Mouse (Mus musculus): Measurements from ENCODE around the gene Fam227b.

Fam227b gene

GRCm38 (mm10) chr2:126151855-126152571 lies at the start of gene Fam227b, which contains the start of gene Dtwd1:
Fam227b (minus strand) TSS chr2:126152004.
Dtwd1 (plus strand) TSS chr2:126152141.
- DNase-seq: peak; percentile 98

DNA sequence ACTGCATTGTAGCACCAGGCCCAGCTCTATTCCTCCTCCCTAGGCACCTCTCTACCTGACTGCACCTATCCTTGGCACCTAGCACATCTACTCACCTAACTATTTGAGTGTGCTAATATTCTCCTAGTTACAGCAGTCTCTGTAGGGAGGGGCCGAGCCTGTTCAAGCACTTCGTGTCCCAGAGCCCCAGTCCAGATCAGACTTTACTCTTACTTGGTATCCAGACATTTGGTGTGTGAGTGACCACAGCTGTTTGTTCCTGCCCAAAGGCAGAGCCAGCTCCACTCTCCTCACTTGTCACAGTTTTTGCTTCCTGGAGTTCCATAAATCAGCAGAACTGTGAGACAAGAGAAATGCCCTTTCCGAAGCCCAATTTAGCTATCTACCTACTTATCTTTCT lies 47.2 kb upstream of the Fam227b start:
- DNase-seq: peak; percentile 48

GRCm38 (mm10) chr2:126195631-126196356 lies 44.0 kb upstream of the Fam227b start:
- DNase-seq: no peak

DNA sequence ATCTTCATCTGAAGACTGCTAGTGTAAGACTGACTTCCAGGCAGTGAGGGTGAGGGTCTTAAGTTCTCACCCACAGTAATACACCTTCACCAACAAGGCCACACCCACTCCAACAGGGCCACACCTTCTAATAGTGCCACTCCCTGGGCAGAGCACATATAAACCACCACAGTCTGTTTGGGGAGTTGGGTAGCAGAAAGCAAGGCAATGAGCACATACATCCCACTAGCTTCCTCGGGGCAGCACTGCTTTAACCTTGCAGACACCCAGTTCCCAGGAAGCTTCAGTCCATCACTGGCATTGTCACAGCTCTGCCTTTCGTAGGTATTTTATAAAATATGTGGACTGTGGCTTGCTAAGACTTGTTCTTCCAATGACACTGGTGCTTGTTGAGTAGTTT lies 40.3 kb upstream of the Fam227b start:
- no peak for DNase-seq

GRCm38 (mm10) chr2:126191306-126191705 lies 39.5 kb upstream of the Fam227b start:
- peak; percentile 3 for DNase-seq

DNA sequence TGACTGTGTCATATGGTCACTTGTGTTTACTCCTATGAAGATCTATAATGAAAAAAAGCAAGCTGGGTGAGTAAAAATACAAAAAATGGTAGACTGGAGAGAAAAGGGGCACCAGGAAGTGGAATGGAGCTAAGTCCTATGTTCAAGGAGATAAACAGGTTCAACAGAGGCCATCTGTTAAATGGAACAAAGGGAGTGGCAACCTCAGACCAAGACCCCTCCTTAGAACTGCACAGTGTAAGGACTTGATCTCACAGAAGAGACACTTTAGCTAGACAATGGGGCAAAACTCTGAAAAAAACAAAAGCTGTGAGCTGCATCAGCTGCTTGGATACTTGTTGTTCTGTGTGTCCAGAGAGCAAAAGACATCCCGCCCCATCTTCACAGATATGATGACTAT lies 19.6 kb upstream of the Fam227b start:
- no peak for DNase-seq

DNA sequence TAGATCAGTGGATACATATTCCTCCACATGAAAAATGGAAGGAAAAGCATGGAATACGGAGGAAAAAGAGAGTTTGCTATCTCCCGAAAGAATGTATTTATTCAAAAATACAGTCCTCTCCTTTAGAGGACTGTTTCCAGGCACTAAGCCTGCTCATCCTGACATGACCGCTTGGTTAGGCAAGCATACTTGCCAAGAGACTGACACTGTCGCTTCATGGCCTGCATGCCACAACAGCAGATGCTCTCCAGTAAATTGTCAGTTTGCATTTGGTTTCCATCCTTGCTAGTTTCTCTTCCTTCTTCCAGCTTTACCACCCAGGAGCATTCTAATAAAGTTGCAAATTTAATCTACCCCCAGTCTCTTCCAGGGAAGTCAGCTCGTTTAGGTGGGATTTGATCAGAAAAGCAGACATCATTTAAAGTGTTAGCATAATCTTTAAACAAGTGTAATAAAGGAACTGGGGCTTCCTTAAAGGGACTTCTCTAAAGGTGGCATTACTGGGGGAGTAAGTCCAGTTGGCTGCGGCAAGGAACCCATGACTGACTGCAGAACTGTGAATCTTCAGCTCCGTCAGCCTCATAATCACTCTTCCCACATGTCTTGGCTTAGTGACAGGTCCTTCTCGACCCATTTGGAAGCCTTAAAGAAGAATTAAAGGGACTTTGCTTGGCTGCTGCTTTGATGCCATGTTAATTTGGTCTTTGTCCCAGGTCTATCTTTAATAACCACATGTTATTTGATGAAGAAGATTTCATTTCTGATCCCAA lies 15.2 kb upstream of the Fam227b start:
- no peak for DNase-seq

- no peak for DNase-seq
Observed at GRCm38 (mm10) chr2:126166335-126166734, 14.5 kb upstream of the Fam227b start.

DNA sequence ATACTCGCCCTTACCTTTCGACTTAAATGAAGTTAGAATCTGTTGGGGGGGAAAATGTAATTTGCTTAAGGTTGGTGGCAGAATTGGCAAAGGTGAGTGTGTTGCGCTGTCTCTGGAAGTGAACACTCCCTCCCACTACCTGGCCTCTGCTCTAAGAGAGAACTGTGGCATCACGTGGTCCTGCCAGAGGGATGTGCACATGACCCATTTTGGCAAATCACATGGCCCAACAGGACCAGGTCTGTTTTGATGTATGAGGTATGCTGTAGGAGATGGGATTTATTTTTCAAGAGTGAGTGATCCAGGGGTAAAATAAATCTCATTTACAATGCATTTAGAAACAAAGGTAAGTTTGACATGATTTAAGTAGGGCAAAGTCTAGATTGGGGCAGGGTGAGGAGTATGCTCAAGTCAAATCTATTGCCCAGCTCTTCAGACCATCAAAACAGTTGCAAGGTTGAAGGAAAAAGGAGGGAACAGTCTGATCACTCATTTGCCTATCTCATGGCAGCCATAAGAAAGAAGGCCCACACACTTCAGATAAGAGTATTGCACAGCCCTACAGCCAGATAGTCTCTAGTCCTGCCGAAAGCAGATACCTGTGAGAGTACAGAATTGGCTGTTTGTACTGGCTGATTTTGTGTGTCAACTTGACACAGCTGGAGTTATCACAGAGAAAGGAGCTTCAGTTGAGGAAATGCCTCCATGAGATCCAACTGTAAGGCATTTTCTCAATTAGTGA lies 13.6 kb upstream of the Fam227b start:
- DNase-seq: no peak

DNA sequence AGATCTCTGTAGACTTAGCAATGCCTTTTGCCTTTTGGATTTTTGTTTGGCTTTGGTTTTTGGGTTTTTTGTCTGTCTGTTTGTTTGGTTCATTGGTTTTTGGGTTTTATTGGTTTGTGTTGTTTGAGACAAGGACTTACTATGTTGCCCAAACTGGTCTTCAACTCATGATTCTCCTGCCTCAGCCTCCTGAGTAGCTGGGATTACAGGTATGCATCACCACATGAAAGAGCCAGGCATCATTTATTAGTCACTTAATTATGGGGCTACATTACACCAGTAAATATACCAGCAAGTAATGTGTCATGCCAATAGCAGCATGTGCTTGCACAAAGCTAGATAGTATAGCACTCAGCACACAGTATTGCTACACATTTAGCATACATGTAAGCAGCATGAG lies 4.1 kb downstream of the Fam227b start:
- DNase-seq: no peak

DNA sequence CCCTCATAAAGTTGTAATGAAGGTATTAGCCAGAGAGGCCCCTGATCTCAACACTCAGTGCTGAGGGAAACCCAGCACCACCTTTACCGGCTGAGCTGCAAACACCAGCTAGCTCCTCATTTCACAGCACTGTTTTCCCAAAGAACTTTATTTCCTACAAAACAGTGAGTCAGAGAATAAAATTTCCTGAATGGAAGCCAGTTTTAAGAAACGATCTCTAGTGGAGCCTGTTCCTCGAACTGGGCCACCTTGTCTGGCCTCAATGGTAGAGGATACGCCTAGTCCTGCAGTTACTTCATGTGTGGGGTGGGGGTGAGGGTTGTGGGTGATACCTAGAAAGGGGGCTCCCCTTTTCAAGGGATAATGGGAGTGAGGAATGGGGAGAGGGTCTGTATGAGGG lies 57.2 kb downstream of the Fam227b start:
- no peak for DNase-seq

DNA sequence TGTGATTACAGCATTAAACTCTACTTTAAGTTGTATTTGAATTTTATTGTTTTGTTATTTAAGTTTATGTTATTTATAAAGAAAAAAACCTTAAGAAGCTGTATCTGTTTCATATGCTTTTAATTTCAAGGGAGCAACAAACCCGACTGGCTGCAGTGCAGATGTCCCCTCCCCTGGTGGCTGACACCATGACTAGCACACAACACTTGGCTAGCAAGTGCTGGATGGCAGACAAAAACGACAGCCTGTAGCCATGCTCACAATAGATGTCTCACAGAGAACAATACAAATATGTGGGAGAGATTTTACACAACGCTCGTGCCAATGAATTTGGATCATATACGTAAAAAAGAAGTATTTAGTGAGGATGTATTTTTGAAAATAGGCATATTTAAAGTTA lies 61.4 kb downstream of the Fam227b start:
- no peak for DNase-seq

GRCm38 (mm10) chr2:126086187-126086586 lies 65.6 kb downstream of the Fam227b start:
- no peak for DNase-seq

- DNase-seq: no peak
Observed at GRCm38 (mm10) chr2:126084326-126084725, 67.5 kb downstream of the Fam227b start.

DNA sequence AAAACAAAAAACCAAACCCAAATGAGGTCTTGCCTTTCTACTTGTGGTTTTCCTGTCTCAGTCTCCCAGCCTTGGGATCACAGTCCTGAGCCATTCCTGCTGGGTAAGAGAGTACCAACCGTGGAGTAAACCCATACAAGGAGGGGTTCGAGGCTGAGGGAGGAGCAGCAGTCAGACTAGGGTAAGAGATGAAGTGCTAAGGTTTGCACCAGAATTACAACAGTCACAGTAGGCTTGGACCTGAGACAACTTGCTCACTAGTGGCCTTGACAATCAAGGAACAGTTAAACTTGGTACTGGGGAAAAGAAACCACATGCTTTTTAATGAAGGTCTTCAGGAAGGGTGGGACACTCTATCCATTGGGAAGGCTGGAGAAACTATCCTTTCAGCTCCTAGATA lies 72.7 kb downstream of the Fam227b start:
- no peak for DNase-seq

DNA sequence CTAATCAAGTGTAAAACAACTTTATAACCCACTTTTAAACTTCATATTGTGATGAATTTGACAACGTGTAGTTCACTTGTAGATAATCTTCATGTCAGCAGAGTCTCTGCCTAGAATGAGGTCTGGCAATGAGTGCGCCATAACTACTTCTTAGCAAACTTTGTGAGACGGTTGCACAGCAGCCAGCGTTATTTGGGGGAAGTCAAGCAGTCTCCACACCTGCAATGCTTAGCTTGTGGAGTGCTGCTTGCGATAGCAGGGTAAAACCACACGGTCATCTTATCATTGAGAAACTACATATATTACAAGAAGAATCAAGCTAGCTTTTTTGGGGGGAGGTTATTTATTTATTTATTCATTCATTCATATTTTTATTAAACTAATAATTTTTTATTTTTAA lies 75.3 kb downstream of the Fam227b start:
- DNase-seq: no peak

DNA sequence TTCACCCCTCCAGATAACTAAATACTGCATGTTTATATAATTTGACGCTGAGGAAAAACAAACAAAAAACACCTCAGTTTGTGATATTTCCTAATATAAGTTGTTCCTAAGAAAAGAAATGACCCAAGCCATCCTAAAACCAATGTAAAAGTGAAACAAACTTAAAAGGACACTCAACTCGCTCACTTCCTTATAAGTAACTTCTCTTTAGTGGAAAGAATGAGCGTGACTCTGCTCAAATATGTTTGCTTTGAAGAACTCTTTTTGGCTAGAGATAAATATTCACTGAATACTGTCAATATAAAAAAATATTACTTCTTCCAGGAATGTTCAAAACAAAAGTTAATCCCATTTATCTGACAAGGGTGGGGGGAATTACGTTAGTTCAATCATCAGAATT lies 78.1 kb downstream of the Fam227b start:
- DNase-seq: no peak

DNA sequence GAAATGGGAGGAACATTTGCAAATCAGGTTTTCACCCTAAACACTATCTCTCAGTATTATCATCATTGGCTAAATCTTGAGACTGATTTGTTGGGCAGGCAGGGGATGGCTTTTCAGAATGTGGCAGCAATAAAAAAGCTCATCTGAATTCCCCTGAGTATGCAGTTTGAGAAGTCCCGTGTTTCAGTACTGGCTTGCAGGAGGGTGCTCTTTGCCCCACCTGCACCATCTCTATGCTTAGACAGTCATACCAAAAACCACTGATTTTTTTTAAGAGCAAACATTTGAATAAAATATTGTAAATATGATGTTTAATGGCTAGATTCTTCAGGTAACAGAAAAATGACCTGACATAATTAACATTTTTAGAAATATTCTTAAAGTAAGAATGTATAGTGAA lies 82.1 kb downstream of the Fam227b start:
- DNase-seq: no peak

DNA sequence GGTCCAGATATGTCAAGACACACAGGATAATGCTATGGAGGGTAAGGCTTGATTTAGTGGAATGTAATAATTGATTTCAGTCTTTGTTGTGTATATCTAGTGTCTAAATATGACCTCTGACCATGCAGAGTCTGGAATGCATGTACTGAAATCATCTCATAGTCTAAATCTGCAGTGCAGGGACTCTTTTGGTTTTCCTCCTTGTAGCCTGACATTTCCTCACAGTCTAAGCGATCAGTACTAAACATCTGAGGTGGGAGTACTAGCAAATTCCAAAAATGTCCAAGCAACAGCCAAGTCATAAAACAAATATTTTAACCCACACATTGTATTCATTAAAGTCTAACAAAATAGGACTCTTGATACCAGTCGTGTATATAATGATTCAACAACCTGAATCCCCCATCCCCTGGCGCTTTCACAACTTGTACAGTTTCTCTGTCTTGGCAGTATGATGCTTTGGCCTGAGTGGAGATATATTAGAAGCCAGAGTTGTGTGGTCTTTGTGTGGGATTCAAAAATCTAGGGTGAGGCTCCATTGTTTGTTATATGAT lies 86.4 kb downstream of the Fam227b start:
- no peak for DNase-seq

- no peak for DNase-seq
Observed at GRCm38 (mm10) chr2:126064814-126065213, 87.0 kb downstream of the Fam227b start.

- no peak for DNase-seq
Observed at GRCm38 (mm10) chr2:126062876-126063275, 88.9 kb downstream of the Fam227b start.

DNA sequence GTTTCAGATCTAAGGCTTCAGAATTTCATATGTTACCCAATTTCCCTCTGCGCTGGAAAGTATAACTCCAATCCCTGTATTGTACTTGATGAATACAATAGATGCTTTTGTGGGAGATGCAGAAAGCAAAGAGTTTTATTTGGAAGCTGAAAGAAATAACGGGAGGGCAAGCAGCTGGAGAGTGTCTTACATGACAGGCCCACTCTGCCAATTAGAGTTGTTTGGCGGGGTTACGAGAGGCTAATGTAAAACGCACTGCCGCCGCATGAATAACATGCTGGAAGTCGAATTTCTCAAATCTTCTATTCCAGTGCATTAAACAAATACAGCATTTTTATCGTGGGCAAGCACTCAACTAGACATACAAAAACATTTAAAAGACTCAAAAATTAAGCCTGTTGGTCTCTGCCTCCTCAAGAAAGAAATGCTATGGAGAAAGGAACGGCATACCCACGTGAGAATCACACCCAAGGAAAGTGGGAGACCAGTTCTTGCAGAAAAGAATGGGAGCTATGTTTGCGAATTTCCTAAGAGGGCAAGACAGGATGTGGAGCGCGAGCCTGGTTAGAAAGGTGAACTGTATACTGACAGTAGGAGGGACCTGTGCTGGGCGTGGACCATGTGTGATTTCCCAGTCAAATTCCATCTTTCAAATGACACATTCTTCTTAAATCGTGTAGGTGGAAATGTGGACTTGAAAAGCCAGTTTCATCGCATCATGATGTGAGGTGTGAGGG lies 90.6 kb downstream of the Fam227b start:
- peak; percentile 17 for DNase-seq
